Comparison of ENCODE assay signal across 8 mouse cellular contexts in the genomic region with DNA sequence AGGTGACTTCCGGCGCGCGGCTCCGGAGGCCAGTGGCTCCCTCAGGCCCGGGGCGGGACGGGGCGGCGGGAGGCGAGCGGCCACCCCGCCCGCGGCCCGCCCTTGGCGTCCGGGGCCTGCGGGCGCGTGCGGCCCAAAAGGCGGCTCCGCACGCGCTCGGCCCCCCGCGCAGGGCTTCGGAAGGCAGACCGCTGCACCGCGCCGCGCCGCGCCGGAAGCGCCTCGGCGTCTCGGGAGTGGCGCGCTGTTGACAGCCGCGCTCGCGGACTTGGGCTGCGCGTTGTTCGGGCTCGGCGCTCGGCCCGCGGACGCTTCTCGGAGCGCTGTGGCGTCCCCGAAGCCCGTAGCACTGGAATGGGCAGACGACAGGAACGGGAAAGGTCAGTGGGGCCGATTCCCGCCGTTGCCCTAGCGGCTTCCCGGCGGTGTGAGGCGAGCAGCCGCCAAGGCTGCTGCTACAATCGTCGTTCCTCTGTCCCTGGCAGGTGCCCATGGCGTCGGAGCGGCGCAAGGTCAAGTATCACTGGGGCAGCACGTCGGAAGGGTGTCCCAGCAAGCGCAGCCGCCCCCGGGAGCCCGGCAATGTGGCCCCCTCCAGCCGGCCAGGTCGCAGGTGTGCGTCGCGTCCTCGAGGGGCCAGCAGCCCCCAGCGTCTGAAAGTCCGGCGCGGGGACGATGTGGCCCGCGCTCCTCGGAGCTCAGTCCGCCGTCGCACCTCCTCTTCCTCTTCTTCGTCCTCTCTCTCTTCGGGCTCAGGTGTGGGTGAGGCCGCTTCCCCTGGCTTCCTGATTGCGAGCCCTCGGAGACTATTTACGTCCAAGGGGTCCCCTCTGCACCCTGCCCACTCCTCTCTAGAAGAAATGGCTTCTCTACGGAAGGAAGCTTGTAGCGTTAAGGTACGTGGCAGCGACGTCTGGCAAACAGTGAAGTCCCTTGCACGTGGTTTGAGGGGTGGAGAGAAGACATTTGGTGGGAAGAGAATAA. TPM values are rescaled to one million over a fixed set of nuclear protein-coding genes. Genes with fewer than 3 reads are reported as not detected.
DNase-seq lines count a peak whose midpoint lies in the region; ATAC-seq and TF ChIP-seq lines count a peak whose summit lies in the region.

No protein-coding gene starts in this region.

- H3K9me3 ChIP-seq in forebrain, embryonic 16.5 days (ENCODE audit: control insufficient read depth, low read length) = no peaks in the 10 kb centered on the region
- H3K9me3 ChIP-seq in intestine, embryonic 14.5 days (ENCODE audit: control insufficient read depth, low read length) = no peaks in the 10 kb centered on the region
- no peaks in the 10 kb centered on the region for H3K9me3 ChIP-seq in lung, embryonic 14.5 days (ENCODE audit: low read depth, low read length)

- no peaks in the 10 kb centered on the region for H3K27me3 ChIP-seq in forebrain, embryonic 16.5 days (replicated peaks; ENCODE audit: control insufficient read depth, insufficient read depth, low read length)
- H3K27me3 ChIP-seq in intestine, embryonic 14.5 days (replicated peaks; ENCODE audit: control insufficient read depth, insufficient read depth, low read length) = no peaks in the 10 kb centered on the region
- H3K27me3 ChIP-seq in lung, embryonic 14.5 days (ENCODE audit: insufficient read depth, low read length) = no peaks in the 10 kb centered on the region

- WGBS in forebrain, embryonic 16.5 days = under 1% methylated on average over 96 of the region's 113 CpGs
- WGBS in intestine, embryonic 14.5 days = under 1% methylated on average over 72 of the region's 113 CpGs
- under 1% methylated on average over 95 of the region's 113 CpGs for WGBS in lung, embryonic 14.5 days

- peaks cover 6% of the 10 kb centered on the region; the same call in 1 of the 2 replicates for H3K36me3 ChIP-seq in forebrain, embryonic 16.5 days (ENCODE audit: control insufficient read depth, insufficient read depth)
- peaks cover 36% of the 10 kb centered on the region for H3K36me3 ChIP-seq in intestine, embryonic 14.5 days (ENCODE audit: control insufficient read depth, insufficient read depth, low read length)
- H3K36me3 ChIP-seq in lung, embryonic 14.5 days (ENCODE audit: insufficient read depth) = peaks cover 26% of the 10 kb centered on the region

- peak; percentile 44 for DNase-seq in ovary, postnatal 36 days (ENCODE audit: low spot score)
- no peak for DNase-seq in ovary, postnatal 10 days (ENCODE audit: low spot score)
- peak; percentile 17 for DNase-seq in brain, adult 2 months (ENCODE audit: low read depth, low spot score)
- DNase-seq in intestine, embryonic 14.5 days (ENCODE audit: low spot score) = peak; percentile 60
- peak; percentile 72 for DNase-seq in lung, embryonic 14.5 days
- peak; percentile 22 for DNase-seq in retina, postnatal 1 day
- DNase-seq in c-Kit-positive CD71-positive TER-119-positive erythroid progenitor cells, embryonic 14.5 days (ENCODE audit: low spot score) = no peak

- peak; percentile 64; the same call in 1 of the 2 replicates for ATAC-seq in forebrain, embryonic 16.5 days
- ATAC-seq in intestine, embryonic 14.5 days (replicated peaks; ENCODE audit: low FRiP score, low TSS enrichment, low read depth) = peak; percentile 70
- no peak; the same call in 1 of the 2 replicates for ATAC-seq in lung, embryonic 14.5 days (ENCODE audit: insufficient read depth)

- H3K4me2 ChIP-seq in forebrain, embryonic 16.5 days (ENCODE audit: low read length) = peak overlapping the region; percentile 96
- peak overlapping the region; percentile 82 for H3K4me2 ChIP-seq in intestine, embryonic 14.5 days (ENCODE audit: low read length)
- peak overlapping the region; percentile 96 for H3K4me2 ChIP-seq in lung, embryonic 14.5 days

- TF ChIP-seq CTCF in lung, embryonic 14.5 days (IDR thresholded peaks at IDR 0.05; ENCODE audit: low read depth) = no peak

- H3K9ac ChIP-seq in forebrain, embryonic 16.5 days (replicated peaks; ENCODE audit: low read depth, low read length) = peak overlapping the region; percentile 82
- peak overlapping the region; percentile 81 for H3K9ac ChIP-seq in intestine, embryonic 14.5 days (ENCODE audit: low read length)
- H3K9ac ChIP-seq in lung, embryonic 14.5 days = peak overlapping the region; percentile 80

- H3K4me1 ChIP-seq in forebrain, embryonic 16.5 days (replicated peaks; ENCODE audit: control insufficient read depth, insufficient read depth, low read length) = peaks cover 22% of the 10 kb centered on the region
- H3K4me1 ChIP-seq in intestine, embryonic 14.5 days (replicated peaks; ENCODE audit: control insufficient read depth, insufficient read depth, low read length) = peaks cover 13% of the 10 kb centered on the region
- H3K4me1 ChIP-seq in lung, embryonic 14.5 days (ENCODE audit: insufficient read depth) = peaks cover 5% of the 10 kb centered on the region; the same call in 1 of the 2 replicates

- H3K27ac ChIP-seq in forebrain, embryonic 16.5 days (ENCODE audit: low read length) = peak overlapping the region; percentile 63
- H3K27ac ChIP-seq in intestine, embryonic 14.5 days (ENCODE audit: low read depth) = peak overlapping the region; percentile 82
- H3K27ac ChIP-seq in lung, embryonic 14.5 days (ENCODE audit: low read depth) = peak overlapping the region; percentile 89

- peak overlapping the region; percentile 88 for H3K4me3 ChIP-seq in forebrain, embryonic 16.5 days (replicated peaks; ENCODE audit: low read length)
- peak overlapping the region; percentile 94 for H3K4me3 ChIP-seq in intestine, embryonic 14.5 days (ENCODE audit: low read depth, low read length)
- peak overlapping the region; percentile 93 for H3K4me3 ChIP-seq in lung, embryonic 14.5 days (ENCODE audit: low read depth, low read length)

RNA-seq across cellular contexts. Expression of a gene that starts 0.7 kb away (rescaled TPM):
- 1.1 and 1.6 TPM in 2 replicates for polyA plus RNA-seq in forebrain, embryonic 16.5 days (2015; fragmentation: Nextera tagmentation; extraction: Ambion mirVana)
- polyA plus RNA-seq in intestine, embryonic 14.5 days (2014; fragmentation: Nextera tagmentation; extraction: Ambion mirVana) = 0.98 and 1.4 TPM in 2 replicates
- polyA plus RNA-seq in lung, embryonic 14.5 days (2014; fragmentation: Nextera tagmentation; extraction: Ambion mirVana) = 1.2 and 1.5 TPM in 2 replicates

RNA-seq across cellular contexts. Expression of a gene that starts 22.2 kb away (rescaled TPM):
- 0.49 TPM in 1 of 2 replicates, not detected in the other for polyA plus RNA-seq in forebrain, embryonic 16.5 days (2015; fragmentation: Nextera tagmentation; extraction: Ambion mirVana)
- 2.2 and 19.4 TPM in 2 replicates for polyA plus RNA-seq in intestine, embryonic 14.5 days (2014; fragmentation: Nextera tagmentation; extraction: Ambion mirVana)
- polyA plus RNA-seq in lung, embryonic 14.5 days (2014; fragmentation: Nextera tagmentation; extraction: Ambion mirVana) = 0.34 TPM in 1 of 2 replicates, not detected in the other

RNA-seq across cellular contexts. Expression of a gene that starts 43.0 kb away (rescaled TPM):
- polyA plus RNA-seq in forebrain, embryonic 16.5 days (2015; fragmentation: Nextera tagmentation; extraction: Ambion mirVana) = 231 and 237 TPM in 2 replicates
- polyA plus RNA-seq in intestine, embryonic 14.5 days (2014; fragmentation: Nextera tagmentation; extraction: Ambion mirVana) = 247 and 250 TPM in 2 replicates
- polyA plus RNA-seq in lung, embryonic 14.5 days (2014; fragmentation: Nextera tagmentation; extraction: Ambion mirVana) = 286 and 295 TPM in 2 replicates

RNA-seq across cellular contexts. Expression of a gene that starts 59.2 kb away (rescaled TPM):
- 1.4 and 1.5 TPM in 2 replicates for polyA plus RNA-seq in forebrain, embryonic 16.5 days (2015; fragmentation: Nextera tagmentation; extraction: Ambion mirVana)
- 5.7 and 8.2 TPM in 2 replicates for polyA plus RNA-seq in intestine, embryonic 14.5 days (2014; fragmentation: Nextera tagmentation; extraction: Ambion mirVana)
- 3.1 and 3.6 TPM in 2 replicates for polyA plus RNA-seq in lung, embryonic 14.5 days (2014; fragmentation: Nextera tagmentation; extraction: Ambion mirVana)

Comparison
In these comparisons a context has a peak if more than half of its experiments do, and no peak if none do; other contexts are left out.
1. DNase-seq: peak in ovary, postnatal 36 days (single experiment), brain, adult 2 months (single experiment), intestine, embryonic 14.5 days (single experiment), lung, embryonic 14.5 days (single experiment) and retina, postnatal 1 day (single experiment); none in ovary, postnatal 10 days (single experiment) and c-Kit-positive CD71-positive TER-119-positive erythroid progenitor cells, embryonic 14.5 days (single experiment).
2. Peak in every context shown above with its lines, with median percentiles within 50 percentile points of each other: H3K27ac ChIP-seq, H3K4me2 ChIP-seq, H3K4me3 ChIP-seq and H3K9ac ChIP-seq.